Mouse (Mus musculus) heart, embryonic 12.5 days (tissue): ENCODE measurements around the gene Pbx4. TPM values are rescaled to one million over a fixed set of nuclear protein-coding genes. Genes with fewer than 3 reads are reported as not detected.
A peak's percentile ranks its signal among the peaks of the same experiment; 100 is the strongest.

Experiments used
- ATAC-seq: fragments of 200-750 bp; cut with Nextera tagmentation; 2 replicates; pipeline ENCODE4 v1.8.0; 2017; ENCODE audit warnings: moderate TSS enrichment, moderate library complexity; ENCODE audit not compliant: insufficient number of reproducible peaks, low FRiP score
- H3K27ac ChIP-seq: fragments of 300-500 bp; sonication (generic); 2 replicates; pipeline ENCODE4 v1.5.1; 2016; ENCODE audit warnings: mild to moderate bottlenecking, moderate library complexity; ENCODE audit not compliant: poor library complexity, severe bottlenecking
- H3K27me3 ChIP-seq: fragments of 300-500 bp; sonication (generic); replicated peaks from 2 replicates; pipeline ENCODE4 v1.6.1; 2016; ENCODE audit warnings: mild to moderate bottlenecking, moderate library complexity
- H3K36me3 ChIP-seq: fragments of 300-500 bp; sonication (generic); 2 replicates; pipeline ENCODE4 v1.6.1; 2016; ENCODE audit warnings: mild to moderate bottlenecking, moderate library complexity
- H3K4me1 ChIP-seq: fragments of 300-500 bp; sonication (generic); replicated peaks from 2 replicates; pipeline ENCODE4 v1.6.1; 2016; ENCODE audit warnings: mild to moderate bottlenecking
- H3K4me2 ChIP-seq: fragments of 300-500 bp; sonication (generic); 2 replicates; pipeline ENCODE4 v1.6.1; 2016; ENCODE audit warnings: mild to moderate bottlenecking, moderate library complexity
- H3K4me3 ChIP-seq: fragments of 300-500 bp; sonication (generic); 2 replicates; pipeline ENCODE4 v1.5.1; 2016; ENCODE audit warnings: mild to moderate bottlenecking
- H3K9ac ChIP-seq: fragments of 300-500 bp; sonication (generic); 2 replicates; pipeline ENCODE4 v1.6.1; 2016; ENCODE audit warnings: mild to moderate bottlenecking, moderate library complexity
- H3K9me3 ChIP-seq: fragments of 300-500 bp; sonication (generic); replicated peaks from 2 replicates; pipeline ENCODE4 v1.6.1; 2016; ENCODE audit warnings: mild to moderate bottlenecking, moderate library complexity
- WGBS: fragments of 180-500 bp; shearing (Covaris S2); methylation state at CpG from one replicate; pipeline ENCODE4 v1.1.7; 2016; 5-methylcytosine and 5-hydroxymethylcytosine counted together
- polyA plus RNA-seq: library from polyadenylated mRNA; unstranded; fragments of >200 nt; fragmentation: Nextera tagmentation; extraction: Ambion mirVana; gene quantifications from 2 replicates; pipeline ENCODE4 v1.2.1, GENCODE M21; 2016

Gene Pbx4
- polyA plus RNA-seq, 1 experiment from 2014 or later = 4.7 TPM

DNA sequence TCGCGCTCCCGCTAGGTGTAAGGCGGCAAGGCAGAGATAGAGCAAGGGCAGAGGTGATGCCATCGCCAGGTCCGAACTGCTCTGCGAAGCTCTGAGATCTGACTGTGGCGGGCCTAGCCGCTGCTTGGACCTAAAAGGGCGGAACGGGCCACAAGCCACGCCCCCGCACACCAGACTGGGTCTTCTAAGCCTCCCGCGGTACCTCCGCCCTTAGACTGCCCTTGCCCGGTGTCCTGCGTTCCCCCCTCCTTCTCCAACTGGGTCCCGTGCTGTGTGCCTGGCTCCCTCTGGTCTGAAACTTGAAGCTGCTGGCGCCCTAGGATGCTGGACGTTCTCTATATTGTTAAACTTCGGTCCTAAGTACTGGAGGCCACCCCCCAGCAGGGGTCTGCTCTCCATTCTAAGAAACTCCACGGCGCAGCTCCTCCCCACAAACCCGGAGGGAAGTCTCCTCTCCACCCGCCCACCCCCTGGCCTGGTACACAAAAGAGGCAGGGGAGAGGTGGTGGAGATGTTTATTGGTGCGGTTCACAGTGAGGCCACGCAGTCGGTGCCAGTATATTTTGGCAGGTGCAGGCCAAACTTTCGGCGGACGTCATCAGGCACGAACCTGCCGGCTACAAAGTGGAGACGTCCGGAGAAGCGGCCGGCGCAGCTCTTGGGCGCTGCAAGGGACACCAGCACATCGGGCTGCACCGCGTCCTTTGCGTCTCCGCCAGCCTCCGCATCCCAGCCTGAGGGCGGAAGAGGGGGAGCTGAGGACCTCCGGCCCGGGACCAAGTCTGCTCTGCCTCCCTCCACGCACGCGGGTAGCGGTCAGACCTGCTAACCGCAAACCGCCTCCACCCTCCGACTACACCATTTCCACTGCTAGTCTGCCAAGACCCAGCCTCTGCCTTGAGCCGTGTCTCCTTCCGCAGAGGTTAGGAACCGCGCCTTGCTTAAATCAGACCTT is 55.3 kb downstream of the Pbx4 start, which contains the start of gene Cilp2:
Gene Cilp2 (minus strand): TSS at position 399 of the 955 bp plus-strand sequence.
- H3K4me2 ChIP-seq = peak within 1 kb of the TSS; percentile 66
- peaks cover 44% of the 10 kb centered on the region for H3K4me1 ChIP-seq
- no peak; the same call in 1 of the 2 replicates for ATAC-seq
- H3K27ac ChIP-seq = no peak within 1 kb of the TSS
- WGBS = 1% methylated on average over 54 of the region's 60 CpGs
- peak within 1 kb of the TSS; percentile 38 for H3K4me3 ChIP-seq
- H3K9ac ChIP-seq = peak within 1 kb of the TSS; percentile 41
- peaks cover 86% of the 10 kb centered on the region for H3K27me3 ChIP-seq
- no peaks in the 10 kb centered on the region for H3K9me3 ChIP-seq
- peaks cover 8% of the 10 kb centered on the region for H3K36me3 ChIP-seq

DNA sequence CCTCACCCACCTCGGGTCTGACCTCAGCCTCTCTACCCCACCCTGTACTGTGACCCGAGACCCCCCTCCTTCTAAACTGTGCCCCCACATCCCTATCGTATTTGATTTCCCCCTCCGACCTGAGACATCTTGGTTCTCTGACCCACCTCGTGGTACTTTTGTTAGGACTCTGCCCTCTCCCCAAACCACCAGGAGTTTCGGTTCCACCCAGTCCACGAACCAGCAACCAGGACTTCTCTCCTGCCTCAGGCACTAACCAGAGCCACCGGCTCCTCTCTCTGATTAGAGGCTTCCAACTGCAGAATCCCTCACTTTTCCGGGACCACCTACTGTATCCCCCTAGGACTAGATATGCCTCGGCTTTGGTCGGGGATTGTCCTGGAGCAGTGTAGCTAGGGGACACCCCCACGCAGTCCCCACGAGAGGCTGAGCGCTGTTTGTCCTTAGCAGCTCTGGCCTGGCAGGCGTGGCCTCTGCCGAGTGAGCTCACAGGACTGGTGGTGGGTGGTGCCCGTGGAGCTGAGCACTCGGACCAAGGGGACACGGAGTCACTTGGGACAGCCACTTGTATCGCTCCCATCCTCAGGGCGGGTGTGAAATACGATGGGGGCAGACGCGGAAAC is 56.1 kb downstream of the Pbx4 start:
- Histone ChIP-seq H3K4me2 (peak overlapping the region; percentile 66), H3K36me3 (peaks cover 16% of the 10 kb centered on the region), H3K4me1 (peaks cover 44% of the 10 kb centered on the region), H3K27me3 (peaks cover 80% of the 10 kb centered on the region), H3K27ac (no peak overlapping the region), H3K9ac (peak overlapping the region; percentile 43; the same call in 1 of the 2 replicates), H3K9me3 (no peaks in the 10 kb centered on the region), H3K4me3 (peak overlapping the region; percentile 38)
- ATAC-seq = no peak; the same call in 1 of the 2 replicates
- WGBS = 6% methylated on average over 24 of the region's 24 CpGs

DNA sequence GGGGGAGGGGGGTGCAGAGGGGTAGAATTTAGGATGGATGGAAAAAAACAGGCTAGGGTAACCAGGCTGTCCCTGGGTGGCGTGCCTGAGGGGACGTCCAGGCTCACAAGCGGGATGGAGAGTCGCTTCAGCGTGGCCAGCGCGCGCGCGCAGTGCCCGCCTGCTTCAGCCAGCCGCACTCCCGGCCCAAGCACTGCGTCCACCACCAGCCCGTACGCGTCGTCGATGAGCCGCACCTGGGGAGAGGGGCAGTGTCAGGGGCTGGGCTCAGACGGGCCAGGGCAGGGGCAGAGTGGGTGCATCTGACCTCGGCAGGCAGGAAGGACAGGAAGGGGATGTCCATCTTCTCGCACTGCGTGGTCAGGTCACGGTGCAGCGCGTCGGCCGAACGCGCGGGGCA is 56.6 kb downstream of the Pbx4 start:
- no peaks in the 10 kb centered on the region for H3K9me3 ChIP-seq
- no peak overlapping the region for H3K27ac ChIP-seq
- H3K27me3 ChIP-seq = peaks cover 75% of the 10 kb centered on the region
- H3K9ac ChIP-seq = peak overlapping the region; percentile 43; the same call in 1 of the 2 replicates
- peak; percentile 30; the same call in 1 of the 2 replicates for ATAC-seq
- H3K36me3 ChIP-seq = peaks cover 21% of the 10 kb centered on the region
- peaks cover 49% of the 10 kb centered on the region for H3K4me1 ChIP-seq
- peak overlapping the region; percentile 38 for H3K4me3 ChIP-seq
- peak overlapping the region; percentile 66 for H3K4me2 ChIP-seq
- 6% methylated on average over 32 of the region's 32 CpGs for WGBS

DNA sequence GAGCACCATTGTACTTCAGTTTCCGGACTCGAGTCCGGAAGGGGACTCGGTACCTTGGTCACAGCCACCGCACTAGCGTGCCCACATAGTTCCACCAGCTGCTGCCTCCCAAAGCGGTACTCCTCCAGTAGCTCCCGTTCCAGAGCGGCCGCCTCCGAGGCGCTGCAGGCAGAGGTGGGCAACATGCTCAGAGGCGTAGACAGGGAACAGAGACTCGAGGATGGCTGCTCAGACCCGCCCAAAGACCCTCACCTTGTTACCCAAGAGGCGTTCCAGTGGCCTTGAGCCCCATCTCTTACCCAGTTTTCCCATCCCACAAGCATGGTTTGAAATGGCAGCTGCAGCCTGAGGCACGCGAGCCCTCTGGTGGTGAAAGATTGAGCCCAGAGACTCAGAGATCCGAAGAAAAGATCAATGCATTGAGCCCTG is 58.5 kb downstream of the Pbx4 start:
- Histone ChIP-seq H3K27ac (no peak overlapping the region), H3K4me3 (no peak overlapping the region), H3K4me2 (no peak overlapping the region), H3K9ac (no peak overlapping the region), H3K9me3 (no peaks in the 10 kb centered on the region), H3K4me1 (peaks cover 65% of the 10 kb centered on the region), H3K27me3 (peaks cover 55% of the 10 kb centered on the region), H3K36me3 (peaks cover 28% of the 10 kb centered on the region)
- 34% methylated on average over 19 of the region's 19 CpGs for WGBS
- ATAC-seq = no peak

DNA sequence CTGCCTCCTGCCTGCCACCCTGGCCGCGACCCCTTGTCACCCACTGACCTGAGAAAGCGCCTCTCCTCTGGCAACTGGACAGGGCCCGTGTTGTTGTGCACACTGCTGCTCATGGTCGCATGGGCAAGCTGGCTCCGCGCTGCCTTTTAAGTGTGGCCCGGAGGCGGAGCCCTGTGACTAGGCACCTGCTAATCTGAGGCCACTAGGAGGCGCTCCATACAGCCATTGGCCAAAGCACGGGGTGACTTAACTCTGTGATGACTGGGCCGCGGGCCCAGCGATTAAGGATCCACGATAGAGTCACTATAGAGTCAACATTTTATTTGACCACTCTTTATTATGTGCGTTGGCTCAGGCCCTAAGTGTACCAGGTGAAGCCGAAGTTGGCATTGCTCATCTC is 61.6 kb downstream of the Pbx4 start:
- H3K36me3 ChIP-seq = peaks cover 51% of the 10 kb centered on the region
- ATAC-seq = no peak

DNA sequence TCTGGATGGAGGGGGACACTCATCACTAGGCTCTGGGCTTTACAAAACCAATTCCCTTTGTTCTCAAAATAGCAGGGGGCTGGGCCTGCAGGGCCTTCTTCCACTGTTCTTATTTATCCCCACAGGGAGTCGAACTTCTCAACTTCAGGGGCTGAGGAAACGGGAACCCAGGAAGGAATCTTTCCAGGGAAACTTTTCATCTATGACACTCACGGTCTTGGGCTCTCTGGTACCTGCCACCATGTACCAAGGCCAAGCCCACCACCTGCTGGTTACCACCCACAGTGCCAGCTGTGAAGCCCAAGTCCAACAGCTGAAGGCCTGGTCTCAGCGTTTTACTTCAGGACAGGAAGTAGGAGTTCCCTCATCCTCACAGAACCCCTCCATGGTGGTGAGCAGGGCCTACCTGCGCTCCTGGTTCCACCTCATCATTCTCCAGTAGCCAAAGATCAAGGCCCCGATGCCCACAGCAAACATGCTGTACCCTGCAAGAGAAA is 62.6 kb downstream of the Pbx4 start:
- Histone ChIP-seq H3K4me2 (no peak overlapping the region), H3K36me3 (peaks cover 57% of the 10 kb centered on the region), H3K4me3 (no peak overlapping the region), H3K9ac (no peak overlapping the region), H3K27me3 (peaks cover 15% of the 10 kb centered on the region), H3K27ac (no peak overlapping the region), H3K4me1 (peaks cover 55% of the 10 kb centered on the region), H3K9me3 (no peaks in the 10 kb centered on the region)
- no peak for ATAC-seq
- WGBS = 58% methylated on average over 6 of the region's 6 CpGs

More for the DNA sequence above, 61.6 kb downstream of the Pbx4 start:
- H3K4me3 ChIP-seq = no peak overlapping the region
- peaks cover 25% of the 10 kb centered on the region for H3K27me3 ChIP-seq
- H3K4me2 ChIP-seq = no peak overlapping the region
- H3K27ac ChIP-seq = no peak overlapping the region
- 50% methylated on average over 17 of the region's 17 CpGs for WGBS
- no peaks in the 10 kb centered on the region for H3K9me3 ChIP-seq
- peaks cover 62% of the 10 kb centered on the region for H3K4me1 ChIP-seq
- H3K9ac ChIP-seq = no peak overlapping the region

DNA sequence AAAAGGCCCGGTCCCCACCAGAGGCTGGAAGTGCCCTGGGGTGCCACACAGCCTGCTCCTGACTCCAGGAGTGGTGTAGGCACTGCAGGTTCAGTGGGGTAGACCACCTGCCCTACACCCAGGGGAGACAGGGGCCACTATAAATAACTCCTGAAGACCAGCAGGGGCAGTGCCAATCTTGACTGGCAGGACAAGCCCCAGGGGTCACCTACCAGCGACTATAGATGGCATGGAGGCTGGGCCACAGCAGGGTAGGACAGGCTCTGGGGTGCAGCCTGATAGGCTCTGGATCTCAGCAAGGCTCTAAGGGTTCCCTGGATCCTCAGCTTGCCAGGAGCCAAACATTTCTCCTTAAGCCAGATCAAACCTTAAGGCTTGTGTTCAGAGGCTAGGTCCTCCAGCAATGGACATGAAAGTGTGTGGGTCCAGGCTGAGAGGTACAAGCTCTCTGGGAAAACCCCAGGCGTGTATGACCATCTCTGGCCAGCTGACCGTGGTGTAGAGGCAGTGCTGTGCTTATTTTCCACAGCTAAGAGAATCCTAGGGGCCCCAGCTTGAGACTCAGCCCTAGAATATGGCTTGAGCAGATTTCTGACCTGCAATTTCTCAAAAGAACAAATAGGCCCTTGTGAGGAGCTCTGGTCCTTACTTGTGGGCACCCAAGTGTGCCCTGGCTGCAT is 63.6 kb downstream of the Pbx4 start:
- no peak overlapping the region for H3K4me2 ChIP-seq
- 0 out of 2 replicates have a peak, but pooled peaks cover 5% of the 10 kb centered on the region for H3K27me3 ChIP-seq
- H3K4me3 ChIP-seq = no peak overlapping the region
- peaks cover 57% of the 10 kb centered on the region for H3K36me3 ChIP-seq
- no peak overlapping the region for H3K27ac ChIP-seq
- 74% methylated on average over 4 of the region's 4 CpGs for WGBS
- no peak for ATAC-seq
- 0 out of 2 replicates have a peak overlapping the region, but pooled peaks have one; percentile 32 for H3K9ac ChIP-seq
- peaks cover 61% of the 10 kb centered on the region for H3K4me1 ChIP-seq
- H3K9me3 ChIP-seq = no peaks in the 10 kb centered on the region

DNA sequence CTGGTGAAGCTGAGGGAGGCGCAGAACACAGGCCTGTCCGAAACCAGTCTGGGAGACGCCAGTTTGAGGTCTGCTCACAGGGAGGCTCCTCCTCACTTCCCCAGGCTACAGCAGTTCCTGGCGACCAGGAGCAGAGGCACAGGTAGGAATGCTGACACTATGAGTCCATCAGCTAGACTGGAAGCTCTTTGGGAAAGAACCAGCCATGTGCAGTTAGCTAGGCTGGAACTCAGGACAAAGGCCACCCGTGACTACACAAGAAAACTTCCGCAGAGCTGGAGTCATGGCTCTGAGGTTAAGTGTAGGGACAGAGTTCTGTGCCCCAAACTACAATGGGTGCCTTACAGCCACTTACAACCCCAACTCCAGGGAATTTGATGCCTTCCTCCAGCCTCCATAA is 65.6 kb downstream of the Pbx4 start:
- peaks cover 46% of the 10 kb centered on the region for H3K36me3 ChIP-seq

DNA sequence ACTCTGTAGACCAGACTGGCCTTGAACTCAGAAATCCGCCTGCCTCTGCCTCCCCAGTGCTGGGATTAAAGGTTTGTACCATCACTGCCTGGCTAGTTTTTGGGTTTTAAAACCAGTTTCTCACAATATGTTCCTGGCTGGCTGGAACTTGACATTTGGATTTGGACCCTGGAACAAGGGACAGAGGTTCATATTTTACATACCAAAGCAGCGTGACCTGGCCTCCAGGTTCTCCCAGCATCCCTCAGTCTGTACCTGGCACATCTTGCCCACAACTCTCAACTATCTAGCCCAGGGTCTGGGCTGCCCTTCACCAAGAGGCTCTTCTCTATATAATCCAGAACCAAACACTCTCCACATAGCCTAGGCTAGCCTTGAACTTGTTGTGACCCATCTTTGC is 67.6 kb downstream of the Pbx4 start:
- Histone ChIP-seq H3K27ac (no peak overlapping the region), H3K4me1 (peaks cover 62% of the 10 kb centered on the region), H3K4me3 (no peak overlapping the region), H3K27me3 (no peaks in the 10 kb centered on the region), H3K36me3 (peaks cover 29% of the 10 kb centered on the region), H3K9me3 (no peaks in the 10 kb centered on the region), H3K4me2 (peak overlapping the region; percentile 90), H3K9ac (no peak overlapping the region)
- ATAC-seq = no peak
- 87% methylated on average over 2 of the region's 2 CpGs for whole genome bisulfite sequencing

More for the DNA sequence above, 65.6 kb downstream of the Pbx4 start:
- 87% methylated on average over 6 of the region's 6 CpGs for whole genome bisulfite sequencing
- Histone ChIP-seq H3K4me1 (peaks cover 72% of the 10 kb centered on the region), H3K9ac (no peak overlapping the region), H3K4me2 (no peak overlapping the region), H3K27me3 (no peaks in the 10 kb centered on the region), H3K27ac (no peak overlapping the region), H3K4me3 (no peak overlapping the region), H3K9me3 (no peaks in the 10 kb centered on the region)
- ATAC-seq = no peak

DNA sequence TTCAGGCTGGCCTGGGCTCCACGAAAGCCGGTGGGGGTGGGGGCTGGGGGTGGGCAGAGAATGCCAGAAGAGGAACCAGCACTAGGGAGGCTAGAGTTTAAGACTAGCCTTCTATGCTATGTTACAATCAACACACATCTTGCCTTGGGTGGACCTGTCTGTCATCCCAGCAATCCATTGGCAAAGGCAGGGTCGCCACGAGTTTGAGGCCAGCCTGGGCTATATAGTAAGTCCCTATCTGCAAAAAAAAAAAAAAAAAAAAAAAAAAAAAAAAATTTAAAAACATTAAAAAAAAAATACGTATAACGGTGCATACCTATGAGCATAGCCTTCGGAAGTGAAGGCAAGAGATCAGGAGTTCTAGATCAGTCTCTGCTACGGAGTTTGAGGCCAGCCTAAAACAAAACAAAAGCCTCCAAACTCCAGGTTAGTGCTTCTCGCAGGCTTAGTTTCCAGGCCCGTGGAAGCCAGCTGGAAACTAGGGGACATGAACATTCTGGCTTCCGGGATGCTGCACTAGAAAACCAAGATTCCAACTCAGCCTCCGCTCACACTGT is 68.7 kb downstream of the Pbx4 start:
- peak overlapping the region; percentile 93 for H3K27ac ChIP-seq
- 14% methylated on average over 12 of the region's 12 CpGs for WGBS
- peak overlapping the region; percentile 90 for H3K4me2 ChIP-seq
- H3K4me1 ChIP-seq = peaks cover 51% of the 10 kb centered on the region
- H3K27me3 ChIP-seq = no peaks in the 10 kb centered on the region
- H3K36me3 ChIP-seq = peaks cover 29% of the 10 kb centered on the region
- H3K4me3 ChIP-seq = peak overlapping the region; percentile 84
- no peaks in the 10 kb centered on the region for H3K9me3 ChIP-seq
- no peak; the same call in 1 of the 2 replicates for ATAC-seq
- H3K9ac ChIP-seq = peak overlapping the region; percentile 84
